Mouse (Mus musculus) CH12.LX (cell line): ENCODE data around the gene Ppp1r9b. TPM values are rescaled to one million over a fixed set of nuclear protein-coding genes. Genes with fewer than 3 reads are reported as not detected.

Experiments used
- DNase-seq: peaks from one replicate; pipeline ENCODE4 v3.0.0-alpha.2; 2013; ENCODE audit errors: extremely low read depth
- H3K27ac ChIP-seq: 2 replicates; pipeline ENCODE4 v1.5.1; 2012; ENCODE audit warnings: low read depth, mild to moderate bottlenecking, control low read depth, moderate library complexity; ENCODE audit not compliant: insufficient read depth
- H3K27me3 ChIP-seq: replicated peaks from 2 replicates; pipeline ENCODE3; 2012; ENCODE audit warnings: inconsistent platforms
- H3K36me3 ChIP-seq, 2 experiments: replicated peaks in 1 of 2; 2 replicates each; pipeline versions ENCODE3 to v1.6.1; 2012; ENCODE audit warnings: inconsistent platforms in 1 of 2, low read length in 1 of 2, mild to moderate bottlenecking in 1 of 2, mixed read lengths in 1 of 2, moderate library complexity in 1 of 2; ENCODE audit not compliant: control insufficient read depth in 1 of 2, insufficient read depth in 1 of 2
- H3K4me1 ChIP-seq, 2 experiments: 2 replicates each; pipeline ENCODE4 v1.6.1; 2012; ENCODE audit warnings: inconsistent platforms in 1 of 2, moderate library complexity in 1 of 2; ENCODE audit not compliant: insufficient read depth in 2 of 2, control insufficient read depth in 1 of 2
- H3K4me2 ChIP-seq: 2 replicates; pipeline ENCODE4 v1.6.1; 2012; ENCODE audit warnings: low read depth, mild to moderate bottlenecking, control low read depth; ENCODE audit not compliant: poor library complexity, insufficient read depth, severe bottlenecking
- H3K4me3 ChIP-seq, 3 experiments: fragments of 150-350 bp in 1 of 3; sonication (generic) in 1 of 3; replicated peaks in 1 of 3; 2 replicates each; pipeline versions ENCODE3 to v1.5.1; 2011 to 2012; ENCODE audit warnings: low read depth in 2 of 3, low read length in 2 of 3, mild to moderate bottlenecking in 2 of 3, moderate library complexity in 2 of 3, control low read depth in 1 of 3, improper control_type of control experiment in 1 of 3, inconsistent platforms in 1 of 3, mixed read lengths in 1 of 3; ENCODE audit not compliant: poor library complexity in 1 of 3
- H3K79me2 ChIP-seq: replicated peaks from 2 replicates; pipeline ENCODE4 v1.6.1; 2012; ENCODE audit warnings: mild to moderate bottlenecking, moderate library complexity; ENCODE audit not compliant: control insufficient read depth, poor library complexity, insufficient read depth, severe bottlenecking; ENCODE audit errors: extremely low read depth
- H3K9ac ChIP-seq: 2 replicates; pipeline ENCODE4 v1.6.1; 2012; ENCODE audit warnings: low read depth, mild to moderate bottlenecking, control low read depth, moderate library complexity; ENCODE audit not compliant: insufficient read depth
- H3K9me3 ChIP-seq: replicated peaks from 2 replicates; pipeline ENCODE3; 2012; ENCODE audit warnings: low read length, inconsistent platforms, mixed read lengths
- BHLHE40 ChIP-seq: IDR thresholded peaks from 2 replicates; pipeline ENCODE4 v1.6.1; 2011; ENCODE audit warnings: mild to moderate bottlenecking, low read depth, low read length, improper control_type of control experiment
- CHD1 ChIP-seq: IDR thresholded peaks from 2 replicates; pipeline ENCODE4 v1.6.1; 2012; ENCODE audit warnings: low read depth, low read length, improper control_type of control experiment, inconsistent platforms
- CHD2 ChIP-seq: IDR thresholded peaks from 2 replicates; pipeline ENCODE4 v1.6.1; 2011; ENCODE audit warnings: low read length, improper control_type of control experiment
- CTCF ChIP-seq, 2 experiments: IDR thresholded peaks in 1 of 2; conservative IDR thresholded peaks in 1 of 2; 2 replicates each; pipeline ENCODE4 v1.5.1; 2011 to 2012; ENCODE audit warnings: low read depth in 2 of 2, low read length in 2 of 2, improper control_type of control experiment in 1 of 2, inconsistent platforms in 1 of 2, mild to moderate bottlenecking in 1 of 2, moderate library complexity in 1 of 2
- E2F4 ChIP-seq: IDR thresholded peaks from 2 replicates; pipeline ENCODE4 v1.6.1; 2011; ENCODE audit warnings: low read depth, low read length, improper control_type of control experiment; ENCODE audit not compliant: insufficient replicate concordance
- ELF1 ChIP-seq: IDR thresholded peaks from 2 replicates; pipeline ENCODE4 v1.6.1; 2014; ENCODE audit warnings: low read depth, mild to moderate bottlenecking, inconsistent platforms, low read length, improper control_type of control experiment
- EP300 ChIP-seq: IDR thresholded peaks from 2 replicates; pipeline ENCODE4 v1.6.1; 2011; ENCODE audit warnings: low read length, improper control_type of control experiment
- ETS1 ChIP-seq: conservative IDR thresholded peaks from 2 replicates; pipeline ENCODE4 v1.6.1; 2012; ENCODE audit warnings: low read depth, mild to moderate bottlenecking, inconsistent platforms, low read length, improper control_type of control experiment, moderate library complexity
- HCFC1 ChIP-seq: IDR thresholded peaks from 2 replicates; pipeline ENCODE4 v1.6.1; 2012; ENCODE audit warnings: low read depth, mild to moderate bottlenecking, inconsistent platforms, low read length, improper control_type of control experiment
- JUN ChIP-seq: IDR thresholded peaks from 2 replicates; pipeline ENCODE4 v1.6.1; 2011; ENCODE audit warnings: low read depth, mild to moderate bottlenecking, low read length, improper control_type of control experiment, moderate library complexity; ENCODE audit not compliant: insufficient read depth
- JUND ChIP-seq: conservative IDR thresholded peaks from 2 replicates; pipeline ENCODE4 v1.6.1; 2011; ENCODE audit warnings: low read depth, low read length, improper control_type of control experiment
- KAT2A ChIP-seq: IDR thresholded peaks from 2 replicates; pipeline ENCODE4 v1.6.1; 2012; ENCODE audit warnings: low read length, improper control_type of control experiment, inconsistent platforms; ENCODE audit not compliant: insufficient replicate concordance
- MAFK ChIP-seq: IDR thresholded peaks from 2 replicates; pipeline ENCODE4 v1.6.1; 2011; ENCODE audit warnings: low read length, improper control_type of control experiment; ENCODE audit not compliant: insufficient replicate concordance
- MAZ ChIP-seq: IDR thresholded peaks from 2 replicates; pipeline ENCODE4 v1.6.1; 2012; ENCODE audit warnings: low read depth, mild to moderate bottlenecking, inconsistent platforms, low read length, improper control_type of control experiment, moderate library complexity
- MEF2A ChIP-seq: IDR thresholded peaks from 2 replicates; pipeline ENCODE4 v1.6.1; 2014; ENCODE audit warnings: low read depth, mild to moderate bottlenecking, inconsistent platforms, low read length, improper control_type of control experiment, borderline replicate concordance
- MYC ChIP-seq: IDR thresholded peaks from 2 replicates; pipeline ENCODE4 v1.6.1; 2011; ENCODE audit warnings: low read depth, mild to moderate bottlenecking, improper control_type of control experiment, low read length
- NELFE ChIP-seq: IDR thresholded peaks from 2 replicates; pipeline ENCODE4 v1.6.1; 2011; ENCODE audit warnings: low read depth, low read length, improper control_type of control experiment
- NRF1 ChIP-seq: IDR thresholded peaks from 2 replicates; pipeline ENCODE4 v1.6.1; 2014; ENCODE audit warnings: low read depth, mild to moderate bottlenecking, inconsistent platforms, low read length, improper control_type of control experiment, moderate library complexity
- PAX5 ChIP-seq: IDR thresholded peaks from 2 replicates; pipeline ENCODE4 v1.6.1; 2012; ENCODE audit warnings: low read length, inconsistent platforms, mixed read lengths
- POLR2A ChIP-seq: IDR thresholded peaks from 2 replicates; pipeline ENCODE4 v1.6.1; 2011; ENCODE audit warnings: low read depth, mild to moderate bottlenecking, improper control_type of control experiment, low read length
- RCOR1 ChIP-seq: conservative IDR thresholded peaks from 2 replicates; pipeline ENCODE4 v1.6.1; 2012; ENCODE audit warnings: low read depth, mild to moderate bottlenecking, inconsistent platforms, low read length, improper control_type of control experiment
- SIN3A ChIP-seq: IDR thresholded peaks from 2 replicates; pipeline ENCODE4 v1.6.1; 2012; ENCODE audit warnings: low read length, improper control_type of control experiment, inconsistent platforms
- SMC3 ChIP-seq: IDR thresholded peaks from 2 replicates; pipeline ENCODE4 v1.6.1; 2011; ENCODE audit warnings: low read depth, low read length, improper control_type of control experiment
- TBP ChIP-seq: conservative IDR thresholded peaks from 2 replicates; pipeline ENCODE4 v1.6.1; 2011; ENCODE audit warnings: low read depth, low read length, improper control_type of control experiment
- TCF12 ChIP-seq: IDR thresholded peaks from 2 replicates; pipeline ENCODE4 v1.6.1; 2014; ENCODE audit warnings: low read depth, mild to moderate bottlenecking, inconsistent platforms, low read length, improper control_type of control experiment
- UBTF ChIP-seq: IDR thresholded peaks from 2 replicates; pipeline ENCODE4 v1.6.1; 2012; ENCODE audit warnings: low read depth, mild to moderate bottlenecking, inconsistent platforms, low read length, improper control_type of control experiment, moderate library complexity
- dilution Hi-C: fragments of 300-500 bp; cut with MboI; formaldehyde crosslinking; loops from 2 replicates; pipeline ENCODE4 v1.14.3; 2020; ENCODE audit warnings: low sequenced_read_pairs; ENCODE audit not compliant: extremely low pct_unique_long_range_greater_than_20kb, extremely low pct_ligation_motif_present
- in situ Hi-C: fragments of 300-500 bp; cut with MboI; formaldehyde crosslinking; loops from 3 replicates; pipeline ENCODE4 v1.14.3; 2019; ENCODE audit warnings: low sequenced_read_pairs, low pct_ligation_motif_present, low pct_unique_long_range_greater_than_20kb, mixed read lengths
- polyA plus RNA-seq: library from polyadenylated mRNA; unstranded; fragments of >175 nt; gene quantifications from 2 replicates; pipeline ENCODE4 v1.2.1, GENCODE M21; 2012; ENCODE audit warnings: low read depth; ENCODE audit not compliant: insufficient read length
- total RNA-seq, 2 experiments: library from RNA; depleted of rRNA; stranded (reverse); fragments of 300-350 nt in 1 of 2; fragments of >200 nt in 1 of 2; gene quantifications; 2 replicates each; pipeline ENCODE4 v1.2.3; 2012 to 2014

Gene Ppp1r9b
- total and polyA plus RNA-seq, 3 experiments = 7.8 to 21.8 (median 21.2) TPM

- TF ChIP-seq EP300 (no peak), SIN3A (no peak), CHD2 (no peak), ELF1 (no peak), NELFE (no peak), MYC (no peak), MAZ (no peak), CHD1 (no peak), NRF1 (no peak), SMC3 (no peak), HCFC1 (no peak), JUN (no peak), BHLHE40 (no peak), TBP (no peak), E2F4 (no peak), ETS1 (no peak), UBTF (no peak)
- H3K9ac ChIP-seq = no peak overlapping the region
- no peaks in the 10 kb centered on the region for H3K27me3 ChIP-seq
- peaks cover 25 to 47% of the 10 kb centered on the region in 2 experiments for H3K4me1 ChIP-seq
- H3K36me3 ChIP-seq = peaks cover 23 to 58% of the 10 kb centered on the region in 2 experiments
- H3K79me2 ChIP-seq = 0 out of 2 replicates have a peak, but pooled peaks cover 3% of the 10 kb centered on the region
- no peak for DNase-seq
- in situ Hi-C loops = no loop called here
- H3K27ac ChIP-seq = no peak overlapping the region
- no peaks in the 10 kb centered on the region for H3K9me3 ChIP-seq
- no peak overlapping the region for H3K4me3 ChIP-seq
- H3K4me2 ChIP-seq = no peak overlapping the region
- dilution Hi-C loops = no loop called here
Measured at GRCm38 (mm10) chr11:94994947-94995772, 4.3 kb downstream of the Ppp1r9b start.

GRCm38 (mm10) chr11:94996101-94996500, 5.3 kb downstream of the Ppp1r9b start:
- no peak overlapping the region for H3K4me3 ChIP-seq
- peaks cover 24 to 65% of the 10 kb centered on the region in 2 experiments for H3K36me3 ChIP-seq
- H3K79me2 ChIP-seq = 0 out of 2 replicates have a peak, but pooled peaks cover 3% of the 10 kb centered on the region
- H3K9me3 ChIP-seq = no peaks in the 10 kb centered on the region
- no peaks in the 10 kb centered on the region for H3K27me3 ChIP-seq
- TF ChIP-seq MAFK (no peak), JUND (no peak), PAX5 (no peak), ELF1 (no peak), TCF12 (no peak), CTCF (conservative IDR thresholded peaks at IDR 0.05 in 1 of 2, IDR thresholded peaks at IDR 0.05 in 1 of 2; ENCODE audit: low read depth in 2 of 2, low read length in 2 of 2) (no peak), KAT2A (no peak), POLR2A (no peak), RCOR1 (no peak), UBTF (no peak), MEF2A (no peak), MAZ (no peak), NRF1 (no peak)
- dilution Hi-C loops (no loop called here), in situ Hi-C loops (no loop called here)
- H3K9ac ChIP-seq = no peak overlapping the region
- no peak overlapping the region for H3K27ac ChIP-seq
- DNase-seq = no peak
- no peak overlapping the region for H3K4me2 ChIP-seq
- H3K4me1 ChIP-seq = peaks cover 32 to 56% of the 10 kb centered on the region in 2 experiments
